Mouse (Mus musculus) spleen, postnatal 4 days (tissue): ENCODE results near the gene Umad1.

Experiments
- DNase-seq, 2 experiments: peaks; one replicate each; pipeline ENCODE4 v3.0.0; 2022; ENCODE audit warnings: low spot score in 2 of 2

The Umad1 gene

GRCm38 (mm10) chr6:8259004-8259666 is at the start of gene Umad1, which contains the start of the genes Rpa3 and Gm45062:
TSS of gene Umad1 (plus strand) at chr6:8259288.
TSS of gene Rpa3 (minus strand) at chr6:8259173.
TSS of gene Gm45062 (plus strand) at chr6:8259450.
- peak; percentile 95 to 97 for DNase-seq

- no peak for DNase-seq
Observed at GRCm38 (mm10) chr6:8209866-8210186, 49.3 kb upstream of the Umad1 start.

GRCm38 (mm10) chr6:8210661-8211060 is 48.4 kb upstream of the Umad1 start:
- DNase-seq, result no peak

GRCm38 (mm10) chr6:8227035-8227434 is 32.1 kb upstream of the Umad1 start:
- DNase-seq, result no peak

- DNase-seq, result no peak
Observed at GRCm38 (mm10) chr6:8228596-8228995, 30.5 kb upstream of the Umad1 start.

- DNase-seq, result no peak
Observed at GRCm38 (mm10) chr6:8258316-8258715, 772 bp upstream of the Umad1 start.

- DNase-seq, result no peak
Observed at GRCm38 (mm10) chr6:8259667-8260044, 568 bp downstream of the Umad1 start.

- no peak for DNase-seq
Observed at GRCm38 (mm10) chr6:8271047-8271446, 12.0 kb downstream of the Umad1 start.

GRCm38 (mm10) chr6:8274387-8275054 is 15.4 kb downstream of the Umad1 start:
- peak; percentile 69 to 83 for DNase-seq

- DNase-seq, result peak; percentile 80 to 82
Observed at GRCm38 (mm10) chr6:8275098-8275497, 16.0 kb downstream of the Umad1 start.

- no peak for DNase-seq
Observed at GRCm38 (mm10) chr6:8276431-8276830, 17.3 kb downstream of the Umad1 start.

GRCm38 (mm10) chr6:8278426-8279002 is 19.4 kb downstream of the Umad1 start:
- no peak for DNase-seq

GRCm38 (mm10) chr6:8283255-8283654 is 24.2 kb downstream of the Umad1 start:
- no peak for DNase-seq

GRCm38 (mm10) chr6:8285401-8285960 is 26.4 kb downstream of the Umad1 start:
- no peak for DNase-seq

- DNase-seq, result no peak
Observed at GRCm38 (mm10) chr6:8286146-8286545, 27.1 kb downstream of the Umad1 start.

GRCm38 (mm10) chr6:8288755-8289580 is 29.9 kb downstream of the Umad1 start:
- DNase-seq, result no peak

GRCm38 (mm10) chr6:8294048-8294784 is 35.1 kb downstream of the Umad1 start:
- DNase-seq, result no peak

GRCm38 (mm10) chr6:8299066-8299863 is 40.2 kb downstream of the Umad1 start:
- no peak for DNase-seq

GRCm38 (mm10) chr6:8307878-8308775 is 49.0 kb downstream of the Umad1 start:
- no peak for DNase-seq
